Mouse (Mus musculus) liver, postnatal 0 days (tissue): Measurements from ENCODE around the gene Cntn1.

Experiments
- CTCF ChIP-seq: sonication (generic); IDR thresholded peaks from 2 replicates; pipeline ENCODE4 v1.5.1; 2016; ENCODE audit warnings: antibody characterized with exemption, low read depth
- EP300 ChIP-seq: IDR thresholded peaks from 2 replicates; pipeline ENCODE4 v1.6.1; 2016; ENCODE audit warnings: antibody characterized with exemption, low read depth, mild to moderate bottlenecking

DNA sequence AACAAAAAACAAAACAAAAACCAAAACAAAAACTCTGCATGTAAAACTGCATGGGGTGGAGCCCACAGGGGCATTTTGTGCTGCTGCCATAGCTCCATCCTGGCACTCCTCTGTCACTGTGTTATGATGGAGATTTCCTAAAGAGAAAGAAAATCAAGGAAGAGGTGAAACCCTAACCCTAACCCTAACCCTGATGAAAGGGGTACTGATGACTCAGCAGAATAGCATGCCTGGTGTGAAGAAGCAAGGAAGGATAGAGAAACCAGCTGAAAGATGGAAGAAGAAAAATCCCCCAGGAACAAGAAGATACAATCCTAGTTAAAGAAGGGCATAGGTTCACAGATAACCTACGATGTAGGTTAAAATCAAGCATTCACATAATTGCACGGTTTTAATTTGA lies 134.5 kb downstream of the Cntn1 start:
- TF ChIP-seq CTCF (no peak), EP300 (no peak)
